Mouse (Mus musculus) brown adipose tissue, adult 24 weeks (tissue): Measurements from ENCODE around the gene Osbpl6. TPM values are rescaled to one million over a fixed set of nuclear protein-coding genes. Genes with fewer than 3 reads are reported as not detected.

Source experiments
- H3K27ac ChIP-seq: fragments of 200-500 bp; replicated peaks from 2 replicates; pipeline ENCODE4 v1.5.1; 2012; ENCODE audit warnings: low read depth, mild to moderate bottlenecking, low read length
- H3K4me1 ChIP-seq: fragments of 200-500 bp; 2 replicates; pipeline ENCODE4 v1.6.1; 2012; ENCODE audit warnings: low read length, mixed read lengths; ENCODE audit not compliant: control insufficient read depth, insufficient read depth, insufficient read length
- H3K4me3 ChIP-seq: fragments of 200-500 bp; 2 replicates; pipeline ENCODE4 v1.5.1; 2012; ENCODE audit warnings: low read depth, mild to moderate bottlenecking, low read length, moderate library complexity; ENCODE audit not compliant: insufficient read depth
- polyA plus RNA-seq: library from polyadenylated mRNA; stranded (reverse); fragments of >200 nt; gene quantifications from 2 replicates; pipeline ENCODE4 v1.2.4, GENCODE M21; 2012; ENCODE audit not compliant: missing spikeins, insufficient read depth, insufficient read length

Osbpl6 gene
- polyA plus RNA-seq, 1 experiment: 5.2 TPM

- Histone ChIP-seq H3K27ac (no peak overlapping the region), H3K4me3 (no peak overlapping the region), H3K4me1 (no peaks in the 10 kb centered on the region)
These were observed 141.9 kb downstream of the Osbpl6 start for GRCm38 (mm10) chr2:76548171-76548570.

DNA sequence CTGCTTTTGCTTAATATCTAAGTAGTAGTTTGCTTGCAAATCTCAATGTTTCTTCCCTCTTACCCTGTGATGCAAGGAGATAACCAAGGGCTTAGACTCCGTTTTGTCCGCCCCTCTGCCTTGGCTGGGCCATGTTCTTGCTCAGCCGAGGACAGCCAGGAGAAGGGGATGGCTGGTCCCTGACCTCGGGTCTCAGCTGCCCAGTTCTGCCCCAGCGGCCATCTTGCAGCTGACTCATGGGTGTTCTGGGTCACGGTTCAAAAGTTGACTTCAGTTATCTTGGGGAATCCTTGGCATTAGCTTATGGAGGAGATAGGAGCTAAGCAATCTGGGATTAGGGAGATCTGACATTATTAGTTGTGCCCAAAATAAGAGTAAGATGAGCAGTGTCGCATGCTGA is 142.5 kb downstream of the Osbpl6 start:
- Histone ChIP-seq H3K27ac (no peak overlapping the region), H3K4me3 (no peak overlapping the region), H3K4me1 (no peaks in the 10 kb centered on the region)

DNA sequence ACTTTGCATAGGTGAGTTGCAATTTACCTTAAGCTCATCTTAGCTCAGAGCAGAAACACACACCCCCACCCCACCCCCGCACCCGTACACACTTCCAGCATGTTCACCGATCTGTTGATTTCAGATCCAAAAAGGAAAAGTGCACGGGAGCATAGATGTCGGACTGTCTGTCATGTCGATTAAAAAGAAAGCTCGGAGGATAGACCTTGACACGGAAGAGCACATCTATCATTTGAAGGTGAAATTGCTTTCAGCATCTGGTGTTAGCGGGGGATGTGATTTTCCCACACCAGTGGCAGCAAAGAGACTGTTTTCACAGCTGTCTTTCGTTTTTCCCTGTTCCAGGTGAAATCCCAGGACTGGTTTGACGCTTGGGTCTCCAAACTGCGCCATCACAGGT is 143.0 kb downstream of the Osbpl6 start:
- no peak overlapping the region for H3K27ac ChIP-seq
- no peak overlapping the region for H3K4me3 ChIP-seq
- H3K4me1 ChIP-seq: no peaks in the 10 kb centered on the region

DNA sequence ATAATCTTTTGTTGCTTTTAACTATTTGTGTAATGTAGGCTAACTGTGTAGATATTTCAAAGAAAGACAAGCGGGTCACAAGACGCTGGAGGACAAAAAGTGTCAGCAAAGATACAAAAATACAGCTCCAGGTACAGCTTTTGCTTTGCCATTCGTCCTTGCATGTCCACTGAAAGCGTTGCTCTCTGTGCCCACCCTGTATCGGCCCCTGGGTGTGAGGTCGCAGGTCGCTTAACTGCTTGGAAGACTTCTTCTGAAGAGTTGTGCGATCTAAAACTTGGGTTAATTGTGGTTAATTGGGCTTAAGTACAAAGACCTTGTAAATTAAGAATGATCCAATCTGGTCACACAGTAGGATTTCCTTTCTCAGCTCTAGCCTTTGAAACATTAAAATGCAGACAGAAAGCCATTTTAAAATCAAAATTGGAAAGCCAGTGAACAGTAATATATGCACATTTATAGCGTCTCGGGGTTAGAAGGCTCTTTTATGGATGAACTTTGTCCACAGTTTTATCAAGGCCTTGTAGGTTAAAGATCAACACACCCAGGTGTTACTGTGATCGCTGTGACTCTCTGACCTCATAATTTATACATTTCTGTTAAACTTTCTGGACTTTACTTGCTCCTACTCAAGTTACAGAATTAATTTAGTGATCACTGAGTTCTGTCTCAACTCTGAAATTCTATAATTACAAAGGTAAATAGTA is 149.7 kb downstream of the Osbpl6 start:
- Histone ChIP-seq H3K4me3 (no peak overlapping the region), H3K4me1 (no peaks in the 10 kb centered on the region), H3K27ac (no peak overlapping the region)

DNA sequence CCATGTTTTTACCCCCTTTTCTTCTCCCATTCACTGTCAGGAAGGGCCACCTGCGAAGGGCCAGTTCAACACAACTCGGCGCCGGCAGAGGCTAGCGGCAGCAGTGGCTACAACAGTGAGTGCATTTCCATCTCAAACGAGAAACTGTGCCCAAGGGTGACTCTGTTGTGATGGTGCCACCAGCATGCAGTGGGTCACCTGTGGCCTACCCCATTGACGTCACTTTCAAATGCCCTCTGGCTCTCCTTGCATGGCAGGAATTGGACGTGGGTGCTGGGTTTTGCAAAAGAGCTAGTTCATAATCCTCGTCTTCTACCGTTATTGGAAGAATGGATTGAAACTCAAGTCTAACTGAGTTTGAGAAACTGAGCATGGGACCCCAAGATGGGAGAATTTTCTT is 153.8 kb downstream of the Osbpl6 start:
- no peak overlapping the region for H3K4me3 ChIP-seq
- H3K27ac ChIP-seq: no peak overlapping the region
- no peaks in the 10 kb centered on the region for H3K4me1 ChIP-seq

- Histone ChIP-seq H3K4me1 (no peaks in the 10 kb centered on the region), H3K27ac (no peak overlapping the region), H3K4me3 (no peak overlapping the region)
These were observed 157.6 kb downstream of the Osbpl6 start for GRCm38 (mm10) chr2:76563862-76564261.

GRCm38 (mm10) chr2:76566933-76567551 is 160.7 kb downstream of the Osbpl6 start:
- no peak overlapping the region for H3K27ac ChIP-seq
- no peaks in the 10 kb centered on the region for H3K4me1 ChIP-seq
- no peak overlapping the region for H3K4me3 ChIP-seq

- no peaks in the 10 kb centered on the region for H3K4me1 ChIP-seq
- no peak overlapping the region for H3K4me3 ChIP-seq
- H3K27ac ChIP-seq: no peak overlapping the region
These were observed 165.2 kb downstream of the Osbpl6 start for GRCm38 (mm10) chr2:76571543-76571942.

DNA sequence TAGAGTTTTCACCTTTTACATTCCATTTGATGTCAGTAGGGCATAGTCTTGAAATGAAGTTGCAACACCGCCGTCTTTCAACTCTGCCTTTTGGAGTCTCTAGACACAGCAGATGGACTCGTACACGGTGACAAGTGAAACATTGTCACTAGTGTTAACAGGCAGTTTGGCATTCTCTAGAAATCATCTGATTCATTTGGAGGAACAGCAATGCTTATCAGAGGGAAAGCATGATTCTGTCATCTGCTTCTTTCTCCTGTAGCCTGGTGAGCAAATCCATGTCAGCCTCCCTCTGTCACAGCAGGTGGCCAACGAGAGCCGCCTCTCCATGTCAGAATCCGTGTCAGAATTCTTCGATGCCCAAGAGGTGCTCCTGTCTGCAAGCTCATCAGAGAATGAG is 172.6 kb downstream of the Osbpl6 start:
- no peaks in the 10 kb centered on the region for H3K4me1 ChIP-seq
- no peak overlapping the region for H3K27ac ChIP-seq

GRCm38 (mm10) chr2:76585090-76585489 is 178.8 kb downstream of the Osbpl6 start:
- H3K27ac ChIP-seq: no peak overlapping the region
- H3K4me1 ChIP-seq: no peaks in the 10 kb centered on the region
- H3K4me3 ChIP-seq: no peak overlapping the region

More for the DNA sequence above, 172.6 kb downstream of the Osbpl6 start:
- no peak overlapping the region for H3K4me3 ChIP-seq

- Histone ChIP-seq H3K27ac (no peak overlapping the region), H3K4me1 (no peaks in the 10 kb centered on the region), H3K4me3 (no peak overlapping the region)
These were observed 180.6 kb downstream of the Osbpl6 start for GRCm38 (mm10) chr2:76586906-76587305.

DNA sequence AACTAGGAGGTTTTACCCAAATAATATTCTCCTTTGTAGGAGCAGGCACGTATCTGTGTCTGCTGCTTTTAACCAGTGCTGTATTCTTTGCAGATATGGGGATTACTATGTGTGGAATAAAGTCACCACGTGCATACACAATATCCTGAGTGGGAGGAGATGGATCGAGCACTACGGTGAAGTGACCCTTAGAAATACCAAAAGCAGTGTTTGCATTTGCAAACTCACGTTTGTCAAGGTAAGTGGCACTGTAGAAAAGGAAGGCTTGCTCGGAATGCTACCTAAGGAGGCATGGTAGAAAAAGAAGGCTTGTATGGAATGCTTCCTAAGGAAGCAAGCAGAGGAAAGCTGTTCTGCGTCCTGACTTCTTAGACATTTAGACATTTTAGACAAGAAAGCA is 183.9 kb downstream of the Osbpl6 start:
- no peak overlapping the region for H3K27ac ChIP-seq
- H3K4me1 ChIP-seq: no peaks in the 10 kb centered on the region
- H3K4me3 ChIP-seq: no peak overlapping the region

DNA sequence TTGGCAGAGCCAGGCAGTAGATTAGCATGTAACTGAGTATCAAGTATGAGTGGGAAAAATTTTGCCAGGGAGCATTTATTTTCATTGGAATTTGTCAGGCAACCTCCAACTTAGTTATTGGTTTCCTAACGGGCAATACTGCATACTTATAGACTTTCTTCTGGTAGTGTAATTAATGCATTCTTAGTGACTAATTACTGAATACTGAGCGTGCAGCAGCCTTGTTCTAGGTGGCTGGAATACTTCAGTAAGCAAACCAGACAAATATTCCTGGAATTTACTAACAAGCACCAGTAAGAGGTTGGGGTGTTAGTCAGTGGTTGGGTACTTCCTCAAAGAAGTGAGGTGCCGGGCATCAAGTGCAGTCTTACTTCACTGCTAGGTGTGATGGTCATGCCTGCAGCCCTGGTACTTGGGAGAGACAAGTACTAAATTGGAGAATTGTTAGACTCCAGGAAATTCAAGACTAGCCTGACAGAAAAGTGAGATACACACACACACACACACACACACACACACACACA is 186.2 kb downstream of the Osbpl6 start:
- H3K27ac ChIP-seq: no peak overlapping the region
- H3K4me1 ChIP-seq: no peaks in the 10 kb centered on the region
- no peak overlapping the region for H3K4me3 ChIP-seq

- H3K4me1 ChIP-seq: no peaks in the 10 kb centered on the region
- H3K27ac ChIP-seq: no peak overlapping the region
- H3K4me3 ChIP-seq: no peak overlapping the region
These were observed 191.2 kb downstream of the Osbpl6 start for GRCm38 (mm10) chr2:76597521-76597920.

- Histone ChIP-seq H3K4me1 (no peaks in the 10 kb centered on the region), H3K4me3 (no peak overlapping the region), H3K27ac (no peak overlapping the region)
These were observed 192.9 kb downstream of the Osbpl6 start for GRCm38 (mm10) chr2:76599214-76599613.

- H3K4me3 ChIP-seq: no peak overlapping the region
- H3K4me1 ChIP-seq: no peaks in the 10 kb centered on the region
- H3K27ac ChIP-seq: no peak overlapping the region
These were observed 195.9 kb downstream of the Osbpl6 start for GRCm38 (mm10) chr2:76602256-76602655.
